Mouse (Mus musculus) left cerebral cortex, adult 11 months (tissue): ENCODE measurements around the gene Apc2.

Source experiments
- DNase-seq: peaks from one replicate; pipeline ENCODE4 v3.0.0; 2022; ENCODE audit warnings: low spot score

Apc2 gene

DNA sequence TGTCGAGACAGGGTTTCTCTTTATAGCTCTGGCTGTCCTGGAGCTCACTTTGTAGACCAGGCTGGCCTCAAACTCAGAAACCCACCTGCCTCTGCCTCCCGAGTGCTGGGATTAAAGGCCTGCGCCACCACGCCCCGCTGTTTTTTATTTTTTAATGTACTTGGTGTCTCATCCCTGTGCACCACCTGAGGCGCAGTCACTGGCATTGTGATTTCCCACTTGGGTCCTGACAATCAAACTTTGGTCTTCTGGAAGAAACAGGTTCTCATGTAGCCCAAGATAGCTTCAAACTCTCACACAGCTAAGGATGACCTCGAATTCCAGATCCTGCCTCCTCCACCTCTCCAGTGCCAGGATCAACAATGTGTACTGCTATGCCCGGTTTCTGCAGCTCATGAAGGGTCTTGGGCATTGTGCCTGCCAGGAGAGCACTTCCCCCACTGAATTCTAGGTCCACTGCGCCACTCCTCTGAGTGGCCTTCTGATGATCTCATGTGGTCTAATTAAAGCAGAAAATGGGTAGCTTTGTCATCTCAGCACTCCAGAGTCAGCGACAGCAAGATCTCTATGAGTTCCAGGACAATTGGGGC is 32.9 kb upstream of the Apc2 start:
- no peak for DNase-seq

DNA sequence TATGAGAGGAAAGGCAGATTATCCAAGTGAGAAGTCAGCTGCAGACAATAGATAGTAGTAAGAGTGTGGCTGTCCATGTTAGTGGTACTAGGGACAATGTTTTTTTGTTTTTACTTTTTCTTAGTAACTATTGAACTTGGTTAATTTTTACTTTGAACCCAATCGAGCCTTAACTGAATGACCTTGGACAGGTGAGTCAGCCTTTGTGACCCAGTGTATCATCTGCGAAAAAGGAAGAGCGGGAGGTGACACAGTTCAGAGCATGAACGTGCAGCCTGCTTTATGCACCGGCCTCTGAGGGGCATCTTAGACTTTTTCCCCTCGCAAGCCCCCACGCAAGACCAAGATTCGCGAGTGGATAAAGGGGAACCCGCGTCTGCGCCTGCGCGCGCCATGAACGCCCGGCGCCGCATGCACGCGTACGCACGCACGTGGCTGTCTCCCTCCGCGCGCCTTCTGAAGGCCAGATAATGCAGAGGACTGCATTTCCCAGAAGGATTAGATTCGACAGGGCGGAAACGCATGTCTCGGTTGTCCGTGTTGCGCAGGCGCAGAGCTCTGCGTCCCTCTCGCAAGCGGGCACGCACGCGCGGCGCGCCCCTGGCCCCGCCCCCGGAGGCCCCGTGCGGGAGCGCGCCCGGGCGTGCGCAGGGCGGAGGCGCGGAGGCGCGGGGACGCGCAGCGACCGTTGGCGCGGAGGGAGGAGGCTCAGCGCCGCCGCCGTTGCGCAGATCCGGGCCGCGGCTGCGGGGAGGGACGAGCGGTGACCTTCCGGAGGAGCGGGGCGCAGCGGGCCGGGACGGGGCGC is 31.2 kb upstream of the Apc2 start:
- DNase-seq: peak; percentile 99

DNA sequence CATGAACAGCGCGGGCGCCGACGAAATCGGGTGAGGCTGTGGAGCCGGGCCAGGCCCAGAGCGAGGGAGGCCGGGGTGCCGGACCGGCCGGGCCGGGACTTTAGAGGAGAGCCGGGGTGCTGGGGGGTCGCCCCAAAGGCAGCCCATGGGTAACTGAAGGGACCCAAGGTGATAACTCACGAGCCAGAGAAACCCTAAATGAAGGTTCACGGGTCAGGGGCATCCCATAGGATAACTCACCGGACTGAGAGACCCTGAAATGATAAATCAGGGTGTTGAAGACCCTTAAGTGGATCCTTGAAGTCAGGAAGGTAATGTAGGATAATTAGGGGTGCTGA is 30.7 kb upstream of the Apc2 start:
- DNase-seq: no peak

DNA sequence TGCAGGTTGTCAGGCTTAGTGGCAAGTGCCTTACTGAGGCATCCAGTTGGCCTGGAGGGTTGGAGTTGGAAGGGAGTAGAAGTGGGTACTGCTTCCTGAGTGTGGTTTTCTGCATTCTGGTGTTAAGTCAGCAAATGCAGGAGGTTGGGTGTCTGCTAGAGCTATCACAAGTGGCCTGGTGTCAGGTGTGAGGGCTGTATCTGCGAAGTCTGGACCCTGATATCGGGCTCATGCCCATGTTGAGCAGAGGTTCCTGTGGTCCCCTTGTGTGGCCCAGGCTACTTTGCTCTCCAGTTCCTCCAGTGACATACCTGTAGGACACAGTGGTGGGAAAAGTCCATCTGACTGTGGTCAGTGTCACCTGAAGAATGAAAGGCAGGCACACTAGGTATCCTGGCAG is 25.7 kb upstream of the Apc2 start:
- DNase-seq: no peak

DNA sequence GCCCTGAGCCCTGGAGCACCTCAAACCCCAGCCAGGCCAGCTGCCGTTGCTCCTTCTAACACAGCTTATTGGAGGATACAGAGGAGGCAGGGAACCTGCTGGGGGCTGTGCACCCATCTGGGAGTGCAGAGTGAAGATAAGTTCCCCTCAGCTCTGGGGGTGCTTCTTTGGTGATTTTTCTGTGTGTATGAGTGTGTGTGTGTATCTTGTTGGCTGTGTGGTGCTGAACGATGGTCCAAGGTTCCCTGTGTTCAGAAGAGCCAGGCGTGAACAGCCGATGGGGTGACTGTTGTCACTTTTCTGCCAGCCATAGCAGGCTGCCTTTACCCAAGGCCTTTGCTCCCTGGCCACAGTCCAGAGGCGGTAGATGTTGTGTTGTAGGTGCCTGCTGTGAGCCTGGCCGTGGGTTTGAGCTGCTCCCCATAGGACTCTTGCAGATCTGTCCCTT is 25.0 kb upstream of the Apc2 start:
- no peak for DNase-seq

DNA sequence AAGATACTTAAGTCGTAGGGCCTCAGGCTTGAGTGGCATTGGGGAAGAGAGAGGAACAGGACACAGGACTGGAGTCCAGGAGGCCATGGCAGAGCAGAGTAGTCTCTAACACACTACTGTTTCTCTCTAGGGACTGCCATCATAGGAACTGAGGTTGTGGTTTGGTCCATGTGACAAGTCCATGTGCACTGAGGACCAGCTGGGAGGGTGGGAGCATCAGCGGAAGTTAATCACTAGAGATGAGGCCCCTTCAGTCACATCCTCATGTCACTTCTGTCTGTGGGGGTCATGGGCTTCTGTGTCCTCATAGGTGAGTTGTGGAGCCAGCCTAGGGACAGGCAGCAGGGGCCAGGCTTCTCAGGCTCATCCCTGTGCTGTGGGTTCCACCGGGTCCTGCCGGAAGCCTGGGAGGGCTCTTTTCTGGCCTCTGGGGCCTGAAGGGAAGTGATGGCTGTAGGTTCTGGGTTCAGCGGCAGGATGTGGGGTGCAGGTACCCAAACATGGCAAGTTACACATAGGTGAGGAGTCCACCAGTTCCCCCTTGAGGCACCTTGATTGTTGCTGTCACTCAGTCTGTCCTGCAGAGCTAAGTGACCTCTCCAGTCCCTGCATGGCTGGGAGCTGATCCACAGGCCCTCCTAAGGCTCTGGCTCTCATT is 24.5 kb upstream of the Apc2 start:
- no peak for DNase-seq

DNA sequence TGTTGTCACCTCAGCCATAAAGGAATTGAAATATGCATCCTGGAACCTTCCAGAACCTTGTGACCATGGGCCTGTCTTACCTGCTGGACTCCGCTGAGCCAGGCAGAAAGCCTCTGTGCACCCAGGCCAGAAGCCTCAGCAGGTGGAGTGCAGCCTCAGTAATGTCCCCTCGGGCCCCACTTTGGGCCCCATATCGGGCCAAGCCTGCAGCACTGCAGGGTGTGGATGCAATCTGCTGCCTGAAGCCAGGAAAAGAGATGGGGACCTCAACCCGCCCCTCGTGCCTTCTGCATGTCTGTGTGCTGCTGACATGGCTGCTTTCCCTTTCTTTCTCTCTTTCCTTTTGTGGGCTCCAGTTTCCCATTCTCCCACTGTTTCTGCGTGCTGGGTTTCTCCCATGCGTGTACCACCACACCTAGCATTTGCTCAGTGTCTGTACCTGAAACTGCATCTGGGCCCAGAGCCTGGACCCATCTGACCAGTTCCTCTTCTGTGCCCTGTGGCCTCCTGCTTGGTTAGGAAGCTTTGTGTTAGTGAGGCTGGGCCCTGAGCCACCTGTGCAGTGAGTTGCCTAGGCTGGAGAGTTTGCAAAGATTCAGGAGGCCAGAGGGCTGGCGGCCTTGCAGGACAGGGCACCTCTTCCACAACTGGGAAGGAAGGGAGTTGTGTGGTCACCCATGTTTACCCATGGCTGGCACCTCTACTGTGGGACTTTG is 23.7 kb upstream of the Apc2 start:
- no peak for DNase-seq

DNA sequence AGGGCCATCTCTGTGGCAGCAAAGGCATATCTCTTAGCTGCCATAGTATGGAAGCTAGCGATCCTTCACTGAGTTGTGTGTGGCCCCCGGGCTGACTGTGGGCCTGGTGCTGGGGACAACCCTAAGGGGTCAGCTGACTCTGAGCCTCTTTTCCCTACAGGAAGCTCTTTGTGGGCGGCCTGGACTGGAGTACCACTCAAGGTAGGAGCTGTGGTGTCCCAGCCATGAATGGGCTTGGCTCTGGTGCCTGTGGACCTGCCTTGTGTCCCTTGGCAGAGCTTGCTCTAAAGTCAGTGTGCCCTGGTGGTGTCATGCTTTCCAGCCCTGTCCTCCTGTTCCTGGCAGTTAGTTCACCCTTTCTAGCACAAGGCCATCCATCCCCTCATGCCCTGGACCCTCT is 21.9 kb upstream of the Apc2 start:
- no peak for DNase-seq

DNA sequence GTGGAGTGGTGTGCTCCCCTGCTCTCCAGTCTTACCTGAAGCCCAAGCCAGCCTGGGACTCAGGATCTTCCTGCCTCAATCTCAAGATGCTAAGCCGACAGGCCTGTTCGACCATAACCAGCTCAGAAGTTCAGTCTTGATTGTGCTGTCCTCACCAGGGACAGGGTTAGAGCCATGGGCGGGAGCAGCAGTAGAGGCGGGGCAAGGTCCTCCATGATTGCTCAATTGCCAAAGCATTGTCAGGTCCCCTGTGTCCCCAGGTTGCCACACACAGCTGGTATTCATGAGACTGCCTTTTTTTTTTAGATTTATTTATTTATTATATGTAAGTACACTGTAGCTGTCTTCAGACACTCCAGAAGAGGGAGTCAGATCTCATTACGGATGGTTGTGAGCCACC is 19.5 kb upstream of the Apc2 start:
- no peak for DNase-seq

DNA sequence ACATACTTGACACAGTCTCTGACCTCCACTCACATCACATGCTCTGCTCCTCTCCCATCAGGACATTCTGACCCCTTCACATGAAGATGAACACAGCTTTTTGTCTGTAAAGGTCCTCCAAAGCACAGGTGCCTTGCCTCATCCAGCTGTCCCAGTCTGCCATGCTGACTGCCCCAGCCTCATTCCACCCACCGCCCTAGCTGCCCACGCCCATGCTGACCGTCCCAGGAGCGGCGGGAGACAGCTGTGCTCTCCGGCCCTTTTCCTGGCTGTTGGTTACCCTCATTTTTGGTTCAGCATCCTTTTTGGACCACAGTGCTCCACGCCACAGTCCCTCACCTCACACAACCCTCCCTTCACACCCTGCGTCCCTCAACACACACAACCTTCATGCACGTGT is 17.4 kb upstream of the Apc2 start:
- DNase-seq: no peak

DNA sequence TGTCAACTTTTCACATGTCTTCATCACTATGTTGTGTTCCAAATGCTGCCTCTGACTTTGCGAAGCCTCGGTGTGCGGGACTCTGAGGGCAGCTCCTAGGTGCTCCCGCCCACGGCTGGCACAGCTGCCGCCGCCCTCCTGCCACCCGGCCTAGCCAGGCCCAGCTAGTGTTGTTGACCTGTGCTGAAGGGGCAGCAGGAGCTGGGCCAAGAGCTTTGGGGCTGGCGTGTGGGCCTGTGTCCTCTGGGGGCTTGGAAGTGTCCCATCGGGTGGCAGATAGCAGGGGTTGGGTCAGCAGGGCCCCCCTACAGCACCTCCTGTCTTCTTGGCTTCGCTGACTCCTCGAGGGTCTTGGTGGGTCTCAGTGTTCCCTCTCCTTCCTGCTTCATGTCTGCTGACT is 16.5 kb upstream of the Apc2 start:
- no peak for DNase-seq

DNA sequence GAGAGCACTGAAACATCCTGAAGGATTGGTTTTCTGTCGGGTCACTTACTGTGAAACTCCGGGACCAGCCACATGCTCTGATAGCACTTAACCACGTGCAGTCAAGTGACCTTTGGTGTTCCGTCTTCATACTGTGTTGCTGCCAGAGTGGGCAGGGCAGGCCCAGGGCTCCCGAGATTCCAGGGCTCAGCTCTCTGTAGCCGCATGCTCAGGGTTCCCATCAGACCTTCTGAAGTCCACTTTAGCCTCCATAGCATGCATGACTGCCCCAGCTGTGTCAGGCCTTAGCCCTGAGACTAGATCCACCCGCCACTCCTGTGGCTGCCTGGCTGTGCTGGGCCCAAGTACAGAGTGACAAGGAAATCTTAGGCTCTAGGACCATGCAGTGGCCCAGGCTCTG is 14.5 kb upstream of the Apc2 start:
- no peak for DNase-seq

DNA sequence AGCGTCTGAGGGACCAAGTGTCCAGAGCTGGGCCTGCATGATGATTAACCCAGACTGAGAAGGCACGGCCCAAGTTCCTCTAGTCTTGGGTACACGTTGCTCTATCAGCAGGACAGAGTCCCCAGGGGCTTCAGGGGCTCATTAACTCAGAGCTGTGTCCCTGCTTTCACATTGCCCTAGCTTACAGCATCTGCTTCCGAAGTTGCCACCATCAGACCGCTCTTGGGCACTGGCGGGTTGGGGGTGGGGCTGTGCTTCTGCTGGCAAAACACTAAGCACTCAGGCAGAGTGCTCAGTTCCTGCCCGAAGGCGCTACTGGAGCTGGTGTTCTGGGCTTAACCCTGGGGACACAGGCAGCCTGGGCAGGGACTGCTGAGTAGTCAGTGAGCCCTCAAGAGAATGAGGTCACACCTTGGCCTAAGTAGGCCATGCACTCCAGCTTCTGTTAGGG is 13.8 kb upstream of the Apc2 start:
- no peak for DNase-seq

DNA sequence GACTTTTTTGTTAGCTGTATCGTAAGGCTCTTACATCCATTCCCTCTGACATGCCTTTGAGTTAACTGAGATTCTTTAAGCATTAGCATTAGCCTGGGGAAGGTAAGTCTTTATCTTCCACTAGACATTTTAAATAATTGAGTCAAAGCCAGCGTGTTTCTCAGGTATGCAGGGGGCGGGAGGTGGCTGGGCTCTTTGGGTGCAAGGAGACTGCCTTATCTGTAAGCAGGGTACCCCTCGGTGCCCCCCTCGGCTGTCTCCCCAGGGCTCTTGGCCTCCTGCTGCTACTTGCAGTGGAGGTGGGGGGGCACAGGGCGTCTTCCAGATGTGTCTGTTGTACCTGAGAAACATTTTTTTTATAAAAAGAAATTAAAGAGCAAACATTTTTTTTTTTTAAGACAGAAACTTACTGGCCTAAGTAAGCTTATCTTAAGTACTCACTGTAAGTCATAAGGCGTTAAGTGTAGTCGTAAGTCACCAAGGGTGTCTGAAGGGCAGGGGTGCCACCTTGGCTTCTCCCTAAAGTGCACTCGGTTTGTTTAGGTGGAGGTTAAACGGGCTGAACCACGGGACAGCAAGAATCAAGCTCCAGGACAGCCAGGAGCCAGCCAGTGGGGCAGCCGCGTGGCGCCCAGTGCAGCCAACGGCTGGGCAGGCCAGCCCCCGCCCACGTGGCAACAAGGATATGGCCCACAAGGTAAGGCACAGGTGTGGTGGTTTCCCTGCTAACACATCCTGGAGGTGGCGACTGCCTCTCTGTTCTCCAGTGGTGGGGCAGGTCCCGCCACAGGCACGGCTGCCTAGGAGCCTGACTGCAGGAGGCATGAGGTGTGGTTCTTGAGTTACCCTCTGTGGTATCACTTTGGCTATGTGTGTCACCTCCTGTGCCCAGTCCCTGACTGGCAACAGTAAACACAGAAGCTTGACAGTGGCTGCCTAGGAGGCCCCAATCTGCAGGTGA is 13.0 kb upstream of the Apc2 start:
- no peak for DNase-seq

DNA sequence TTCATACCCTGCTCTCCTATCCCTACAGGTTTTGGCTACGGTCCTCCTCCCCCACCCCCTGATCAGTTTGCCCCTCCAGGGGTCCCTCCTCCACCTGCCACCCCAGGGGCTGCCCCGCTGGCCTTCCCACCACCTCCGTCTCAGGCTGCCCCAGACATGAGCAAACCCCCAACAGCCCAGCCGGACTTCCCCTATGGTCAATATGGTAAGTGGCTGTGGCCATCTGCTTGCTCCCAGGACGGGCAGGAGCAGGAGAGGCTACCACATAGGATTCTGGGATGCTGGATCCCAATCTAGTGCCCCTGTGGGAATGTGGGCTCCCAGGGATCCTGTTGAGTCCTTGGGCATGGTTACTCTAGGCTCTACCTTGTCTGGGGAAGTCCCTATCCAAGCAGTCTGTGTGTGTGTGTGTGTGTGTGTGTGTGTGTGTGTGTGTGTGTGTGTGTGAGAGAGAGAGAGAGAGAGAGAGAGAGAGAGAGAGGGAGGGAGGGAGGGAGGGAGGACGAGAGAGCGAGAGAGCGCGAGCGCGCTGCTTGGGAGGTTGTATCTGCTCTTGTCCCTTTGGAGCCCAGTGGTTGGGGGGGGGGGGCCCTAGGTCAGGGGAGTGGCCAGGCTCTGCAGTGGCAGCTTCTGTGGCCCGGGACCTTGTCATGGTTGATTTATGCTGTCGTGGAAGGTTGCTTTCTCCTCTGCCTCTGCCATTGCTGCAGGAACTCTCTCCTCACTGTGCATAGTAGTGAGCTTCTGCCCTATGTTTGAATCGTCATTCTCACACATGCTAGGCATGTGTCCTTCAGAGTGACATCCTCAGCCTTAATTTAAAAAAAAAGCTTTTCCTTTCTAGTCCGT is 10.3 kb upstream of the Apc2 start:
- DNase-seq: no peak

DNA sequence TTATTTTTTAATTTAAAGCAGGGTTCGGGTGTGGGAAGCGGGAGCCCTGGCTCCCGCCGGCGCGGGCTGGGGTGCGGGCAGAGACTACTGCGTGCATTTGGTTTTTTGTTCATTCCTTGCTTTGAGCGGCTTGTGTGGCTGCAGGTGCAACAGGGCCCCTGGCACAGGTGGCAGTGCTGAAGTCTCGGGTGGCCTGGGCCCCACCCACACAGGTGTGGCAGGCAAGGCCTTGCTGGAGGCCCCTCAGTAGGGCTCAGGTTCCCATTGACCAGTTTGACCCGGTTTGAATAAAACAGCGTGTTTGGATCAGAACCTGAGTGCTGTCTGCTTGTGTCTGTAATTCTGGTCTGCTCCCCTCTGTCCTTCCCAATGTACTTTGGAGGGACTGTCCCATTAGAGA is 7.7 kb upstream of the Apc2 start:
- DNase-seq: no peak

DNA sequence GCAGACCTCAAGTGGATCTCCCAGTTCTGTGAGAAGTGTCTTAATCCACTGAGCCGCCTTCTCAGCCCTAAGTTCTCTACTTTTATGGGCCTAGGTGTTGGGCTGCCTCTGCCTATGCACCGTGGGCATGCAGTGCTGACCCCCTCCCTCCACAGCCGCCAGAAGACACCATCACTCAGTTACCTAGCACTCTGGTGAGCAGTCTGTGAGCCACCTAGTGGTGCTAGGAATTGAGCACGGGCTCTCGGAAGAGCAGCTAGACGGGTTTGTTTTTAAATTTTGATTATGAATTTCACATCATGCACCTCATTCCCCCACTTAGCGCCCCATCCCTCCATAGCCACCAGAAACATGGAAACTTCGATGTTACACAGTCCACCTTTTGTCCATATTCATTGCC is 7.1 kb upstream of the Apc2 start:
- DNase-seq: no peak

DNA sequence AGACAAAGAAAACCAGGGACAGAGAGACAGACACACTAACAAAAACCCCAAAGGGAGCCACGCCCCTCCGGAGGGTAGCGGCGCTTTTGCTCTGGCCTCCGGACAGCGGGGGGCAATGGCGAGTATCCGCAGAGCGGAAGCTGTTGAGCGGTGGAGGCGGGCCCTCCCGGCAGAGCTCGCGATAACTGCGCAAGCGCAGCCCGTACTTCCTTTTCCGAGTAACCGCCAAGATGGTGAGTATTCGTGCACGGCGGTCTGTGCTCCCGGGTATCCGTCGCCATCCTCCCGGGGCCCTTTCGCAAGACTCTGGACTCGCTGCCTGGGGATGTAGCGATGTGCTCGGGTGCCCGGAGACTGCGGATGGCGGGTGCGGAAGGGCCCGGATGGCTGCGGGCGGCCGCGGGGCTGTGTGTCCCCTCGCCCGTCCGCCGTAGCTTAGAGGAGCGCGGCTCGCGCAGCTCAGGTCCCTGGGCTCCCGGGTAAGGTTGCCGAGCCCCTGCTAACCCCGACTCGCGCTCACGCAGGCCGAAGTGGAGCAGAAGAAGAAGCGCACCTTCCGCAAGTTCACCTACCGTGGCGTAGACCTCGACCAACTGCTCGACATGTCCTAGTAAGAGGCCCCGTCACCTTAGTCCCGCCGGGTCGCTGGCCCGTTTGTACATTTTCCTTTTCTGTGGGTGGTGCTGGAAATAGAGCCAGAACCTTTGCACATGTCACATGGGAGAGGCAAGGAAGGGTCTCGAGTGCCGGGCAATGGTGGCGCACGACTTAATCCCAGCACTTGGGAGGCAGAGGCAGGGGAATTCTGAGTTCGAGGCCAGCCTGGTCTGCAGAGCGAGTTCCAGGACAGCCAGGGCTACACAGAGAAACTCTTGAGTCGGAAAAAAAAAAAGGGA is 3.3 kb upstream of the Apc2 start, which contains the start of gene Rps15:
TSS of gene Rps15 (plus strand) at position 203 of the 896 bp plus-strand sequence.
- peak; percentile 84 for DNase-seq

DNA sequence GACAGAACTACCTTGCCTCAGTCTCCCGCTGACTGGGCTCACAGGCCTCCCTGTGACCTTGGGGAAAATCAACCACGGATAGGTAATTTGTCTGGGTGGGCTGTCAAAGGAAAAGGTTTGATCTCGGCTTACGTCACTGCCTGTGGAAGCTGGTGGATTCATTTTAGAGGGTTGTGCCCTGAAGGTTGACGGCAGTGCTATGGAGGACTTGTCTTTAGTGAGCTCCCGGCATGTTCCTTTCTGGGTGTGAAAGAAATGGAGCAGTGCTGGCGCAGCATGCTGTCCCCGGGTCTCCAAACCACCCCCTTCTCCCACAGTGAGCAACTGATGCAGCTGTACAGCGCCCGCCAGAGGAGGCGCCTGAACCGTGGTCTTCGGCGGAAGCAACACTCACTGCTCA is 2.5 kb upstream of the Apc2 start:
- no peak for DNase-seq

DNA sequence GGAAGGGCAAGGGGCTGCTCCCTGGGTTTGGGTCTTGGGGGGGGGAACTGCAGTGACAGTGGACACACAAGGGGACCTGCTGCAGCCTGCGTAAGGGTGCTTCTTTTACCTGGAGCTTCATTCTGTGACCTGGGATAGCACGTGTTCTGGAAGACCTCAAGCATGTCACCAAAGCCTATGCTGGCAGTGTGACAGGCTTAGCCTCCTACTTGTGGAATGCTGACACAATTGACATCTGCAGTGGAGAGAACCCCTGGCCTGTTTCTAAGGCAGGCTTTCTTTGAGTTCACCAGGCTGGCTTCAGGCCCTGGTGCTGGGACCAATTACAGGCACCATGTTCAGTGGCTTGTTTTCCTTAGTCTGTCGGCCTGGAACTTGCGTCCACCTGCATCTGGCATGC is 1.5 kb upstream of the Apc2 start:
- DNase-seq: no peak
